Mouse (Mus musculus) lung, postnatal 0 days (tissue): ENCODE measurements around the gene Ablim2.

Experiments
- CTCF ChIP-seq: IDR thresholded peaks from 2 replicates; pipeline ENCODE4 v1.5.1; 2016; ENCODE audit warnings: antibody characterized with exemption, mild to moderate bottlenecking
- EP300 ChIP-seq: IDR thresholded peaks from 2 replicates; pipeline ENCODE4 v1.6.1; 2016; ENCODE audit warnings: antibody characterized with exemption, mild to moderate bottlenecking, control low read depth

- TF ChIP-seq CTCF (no peak), EP300 (no peak)
Measured at GRCm38 (mm10) chr5:35758081-35759053, 687 bp downstream of the Ablim2 start.
